Mouse (Mus musculus): ENCODE measurements around the gene Ing1.

- TF ChIP-seq POLR2A (IDR thresholded peaks at IDR 0.05; ENCODE audit: extremely low read depth, insufficient read depth, low read length) (no peak), CTCF (IDR thresholded peaks at IDR 0.05; ENCODE audit: low read depth, low read length) (no peak)
Measured at GRCm38 (mm10) chr8:11542031-11542430, 13.3 kb upstream of the Ing1 start.

All from liver, adult 2 months (tissue).